Mouse (Mus musculus) hindlimb bud, embryonic 11.5 days (tissue): ENCODE measurements at regions not wholly inside any gene's neighbourhood (a gene's known extent, or its start where the extent isn't known, plus 50 kb on each side); places are given as distances from the start of the nearest gene placed in this dataset.

Experiments
- DNase-seq: peaks from one replicate; pipeline ENCODE4 v3.0.0-alpha.2; 2012; ENCODE audit warnings: low read depth, low spot score; ENCODE audit errors: extremely low spot score

DNA sequence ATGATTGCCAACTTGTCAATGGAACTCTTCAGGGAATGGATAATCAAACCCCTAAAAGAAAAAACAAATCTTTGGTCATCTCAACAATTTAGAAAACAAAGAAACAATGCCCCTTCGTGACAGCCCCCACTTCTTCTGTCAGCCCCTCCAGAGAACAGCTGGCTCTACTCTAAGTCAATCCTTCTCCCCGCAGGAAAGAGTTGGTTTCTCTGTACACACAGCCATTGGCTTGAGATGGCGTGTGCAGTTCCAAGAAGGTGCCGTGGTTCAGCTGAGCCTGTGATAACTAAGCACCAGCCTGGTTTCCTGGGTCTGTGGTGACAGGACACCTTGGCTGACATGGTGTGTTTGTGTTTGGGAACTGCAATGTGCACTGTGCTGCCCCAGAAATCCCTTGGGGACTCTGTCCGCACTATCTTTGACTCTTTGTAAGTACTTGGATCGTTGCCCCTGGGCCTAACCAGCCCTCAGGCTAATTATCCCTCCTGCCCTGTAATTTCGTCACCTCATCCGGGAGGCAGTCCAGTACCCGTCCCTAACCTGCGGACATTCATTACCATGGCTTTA lies 253.8 kb upstream of the Kazn start:
- DNase-seq, result no peak

DNA sequence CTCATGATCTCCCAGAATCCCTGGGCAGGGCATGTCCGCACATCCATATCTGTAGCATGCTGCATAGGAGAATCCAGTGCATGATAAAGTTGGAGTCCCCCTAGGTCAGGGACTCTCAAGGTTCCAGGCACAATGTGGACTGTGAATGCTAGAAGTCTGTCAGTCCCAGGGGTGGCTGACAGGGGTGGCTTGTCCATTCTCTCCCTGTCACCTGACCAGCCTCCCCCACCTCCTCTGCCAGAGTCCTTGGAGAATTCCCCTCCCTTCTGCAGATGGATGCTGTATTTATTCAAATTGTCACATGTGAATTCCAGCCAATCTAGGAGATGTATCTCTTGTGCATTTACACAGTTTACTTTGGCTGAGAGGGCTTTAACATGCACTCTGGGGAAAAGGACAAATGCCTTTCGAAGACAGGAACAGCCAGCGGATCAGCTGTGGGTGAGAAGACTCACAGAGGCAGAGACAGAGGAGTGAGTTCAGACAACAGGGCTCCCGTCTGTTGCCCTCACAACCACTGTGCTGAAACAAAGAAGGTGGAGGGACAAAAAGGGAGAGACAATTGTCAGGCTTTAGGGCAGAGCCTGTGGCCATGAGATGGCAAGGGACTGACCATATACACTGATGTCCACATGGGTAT lies 246.7 kb upstream of the Kazn start:
- DNase-seq, result no peak

DNA sequence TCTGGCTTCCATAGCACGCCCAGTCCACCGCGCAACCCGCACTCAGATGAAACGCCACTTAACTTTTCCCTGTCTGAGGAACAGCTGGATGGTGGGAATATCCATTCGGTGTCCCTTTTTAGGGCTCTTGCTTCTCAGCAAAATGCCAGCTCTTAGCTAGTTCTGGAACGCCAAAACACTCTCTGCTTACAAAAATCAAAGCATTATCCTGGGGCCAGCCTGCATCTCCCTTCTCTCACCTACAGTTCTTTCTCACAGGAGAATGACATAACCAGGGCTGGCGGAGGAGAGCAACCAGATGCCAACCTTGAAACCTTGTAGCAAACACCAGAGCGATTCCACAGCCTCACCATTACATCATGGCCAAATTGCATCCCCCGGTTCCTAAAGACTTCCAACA lies 236.4 kb upstream of the Kazn start:
- no peak for DNase-seq

DNA sequence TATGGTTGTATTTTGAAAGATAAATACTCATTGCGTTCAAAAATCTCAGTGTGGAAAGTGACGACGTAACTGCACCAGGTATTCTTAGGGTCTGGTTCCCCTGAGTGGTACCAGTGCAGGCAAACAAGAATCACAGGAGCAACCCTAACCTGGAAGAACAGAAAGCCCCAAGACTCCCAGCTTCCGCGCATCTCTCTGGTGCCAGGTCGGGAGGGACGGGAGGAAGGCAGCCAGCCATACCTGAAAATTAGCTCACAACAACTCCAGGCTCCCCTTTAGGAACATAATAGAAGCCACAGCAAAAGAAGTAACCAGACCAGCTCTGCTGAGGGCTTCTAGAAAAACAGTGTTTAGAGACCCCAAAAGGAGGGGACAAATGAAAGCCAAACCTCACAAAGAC lies 235.4 kb upstream of the Kazn start:
- no peak for DNase-seq

DNA sequence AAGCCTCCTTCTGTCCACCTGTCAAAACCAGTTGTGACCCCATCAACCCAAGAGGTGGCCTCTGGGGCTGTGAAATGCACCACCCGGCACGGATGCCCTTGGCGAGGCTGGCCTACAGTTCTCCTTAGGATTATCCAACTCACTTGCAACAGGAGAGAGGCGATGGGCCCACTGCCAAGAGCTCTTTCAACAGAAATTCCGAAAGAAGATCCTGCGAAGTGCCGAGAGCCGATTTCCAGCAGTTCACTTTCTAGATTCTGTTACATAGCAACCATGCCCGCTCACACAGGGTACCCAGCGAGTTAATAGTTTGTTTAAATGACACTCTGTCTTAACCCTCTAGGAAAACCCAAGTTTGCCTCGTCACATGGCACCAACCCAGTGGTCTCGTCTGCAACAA lies 234.8 kb upstream of the Kazn start:
- no peak for DNase-seq

DNA sequence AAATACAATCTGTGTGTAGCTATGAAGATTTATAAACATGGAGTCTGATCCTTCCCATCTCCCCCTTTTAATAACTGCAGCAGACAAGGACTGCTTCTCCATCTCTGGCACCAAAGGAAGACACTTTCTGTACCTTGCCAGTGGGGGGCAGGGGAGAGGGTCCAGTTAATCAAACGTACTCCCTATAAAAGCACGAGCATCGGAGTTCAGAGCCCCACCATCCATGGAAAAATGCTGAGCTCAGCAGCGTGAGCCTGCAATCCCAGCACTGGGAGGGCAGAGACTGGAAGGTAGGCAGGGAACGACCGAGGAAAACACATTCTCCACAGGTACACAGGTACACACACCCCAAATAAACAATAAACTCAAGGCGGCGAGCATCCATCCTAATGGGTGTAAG lies 234.1 kb upstream of the Kazn start:
- no peak for DNase-seq

DNA sequence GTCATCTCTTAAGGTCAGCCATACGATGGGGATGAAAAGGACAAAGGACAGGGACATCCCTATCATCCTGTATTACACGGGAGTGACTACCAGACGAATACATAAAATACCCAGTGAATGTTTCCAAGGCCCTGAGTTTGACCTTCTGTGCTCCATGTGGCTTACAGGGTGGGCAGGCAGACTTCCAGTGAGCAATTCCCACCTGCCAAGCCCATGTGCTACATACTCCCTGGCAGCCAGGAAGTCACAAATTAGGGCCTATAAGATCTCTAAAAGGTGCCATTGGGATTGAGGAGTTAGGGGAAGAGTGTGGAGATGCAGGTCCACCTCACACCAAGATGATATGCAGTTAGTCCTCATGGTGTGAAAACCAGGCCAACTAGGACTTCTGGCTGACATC lies 233.1 kb upstream of the Kazn start:
- DNase-seq, result no peak

DNA sequence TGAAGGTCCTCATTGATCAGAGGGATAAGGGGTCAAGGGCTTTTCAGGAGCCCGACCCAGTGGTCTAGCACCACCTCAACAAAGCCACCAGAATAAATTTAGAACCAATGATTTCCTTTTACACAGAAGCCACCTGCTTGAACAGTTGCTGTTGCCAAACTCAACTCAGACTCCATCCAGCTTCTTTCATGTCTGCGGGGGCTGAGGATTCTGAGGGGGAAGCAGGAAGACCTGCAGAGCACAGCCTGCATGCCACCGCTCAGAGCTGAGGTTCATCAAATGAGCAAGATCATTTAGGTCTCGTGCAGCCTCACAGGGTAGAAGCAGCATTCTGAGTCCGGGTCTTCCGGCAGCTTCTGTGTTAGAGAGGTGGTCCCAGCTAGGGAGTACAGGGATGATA lies 231.6 kb upstream of the Kazn start:
- DNase-seq, result no peak

DNA sequence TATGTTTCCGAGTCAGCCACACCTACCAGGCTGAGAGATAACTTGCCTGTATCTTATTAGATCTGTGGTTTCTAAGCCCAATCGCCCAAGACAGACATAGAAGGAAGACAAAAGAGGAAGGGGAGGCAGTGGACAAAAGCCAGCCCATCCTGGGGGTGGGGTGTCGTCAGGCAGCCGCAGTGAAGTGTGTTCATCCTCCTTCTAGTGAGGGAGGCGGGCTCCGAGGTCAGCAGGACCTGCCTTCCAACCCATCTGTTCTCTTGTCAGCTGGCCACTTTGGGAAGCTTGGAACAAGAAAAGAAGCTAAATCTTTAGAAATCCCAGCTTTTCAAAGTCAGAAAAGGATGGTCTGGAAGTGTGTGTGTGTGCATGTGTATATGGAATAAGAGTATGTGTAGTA lies 228.7 kb upstream of the Kazn start:
- DNase-seq, result no peak

DNA sequence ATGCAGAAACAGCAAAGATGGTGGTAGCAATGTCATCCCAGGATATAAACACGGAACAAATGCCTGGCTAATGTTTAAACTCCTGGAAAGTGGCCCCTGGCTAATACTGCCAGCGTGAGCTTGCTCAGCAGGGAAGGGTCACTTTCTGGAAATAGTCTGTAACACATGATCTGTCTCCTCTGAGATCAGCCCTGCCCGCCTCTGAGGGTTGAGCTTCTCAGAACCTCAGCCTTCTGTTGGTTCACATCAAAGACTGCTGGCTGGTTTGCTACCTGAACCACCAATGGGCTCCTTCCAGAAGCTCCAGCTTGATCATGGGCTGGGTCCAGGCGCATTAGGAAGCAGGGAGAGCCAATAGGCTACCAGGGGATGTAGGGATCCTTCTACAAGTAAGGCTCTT lies 226.0 kb upstream of the Kazn start:
- no peak for DNase-seq

DNA sequence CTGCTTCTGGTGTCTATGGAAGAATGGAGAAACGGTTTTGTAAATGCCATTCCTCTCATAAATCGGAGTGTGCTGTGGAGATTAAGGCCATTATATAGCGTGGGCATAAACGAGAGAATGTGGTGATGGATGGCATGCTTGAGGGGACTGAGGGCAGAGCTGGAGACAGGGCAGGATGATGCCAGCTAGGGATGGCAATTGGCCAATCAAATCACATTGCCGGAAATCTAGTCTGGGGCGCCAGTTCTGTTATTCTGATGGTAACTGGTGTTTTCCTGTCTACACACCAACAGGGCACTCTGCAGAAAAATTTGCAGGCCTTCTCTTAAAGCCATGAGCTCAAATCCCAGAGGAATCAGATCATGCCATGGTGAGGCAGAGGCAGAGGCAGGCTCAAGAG lies 224.9 kb upstream of the Kazn start:
- DNase-seq, result no peak

DNA sequence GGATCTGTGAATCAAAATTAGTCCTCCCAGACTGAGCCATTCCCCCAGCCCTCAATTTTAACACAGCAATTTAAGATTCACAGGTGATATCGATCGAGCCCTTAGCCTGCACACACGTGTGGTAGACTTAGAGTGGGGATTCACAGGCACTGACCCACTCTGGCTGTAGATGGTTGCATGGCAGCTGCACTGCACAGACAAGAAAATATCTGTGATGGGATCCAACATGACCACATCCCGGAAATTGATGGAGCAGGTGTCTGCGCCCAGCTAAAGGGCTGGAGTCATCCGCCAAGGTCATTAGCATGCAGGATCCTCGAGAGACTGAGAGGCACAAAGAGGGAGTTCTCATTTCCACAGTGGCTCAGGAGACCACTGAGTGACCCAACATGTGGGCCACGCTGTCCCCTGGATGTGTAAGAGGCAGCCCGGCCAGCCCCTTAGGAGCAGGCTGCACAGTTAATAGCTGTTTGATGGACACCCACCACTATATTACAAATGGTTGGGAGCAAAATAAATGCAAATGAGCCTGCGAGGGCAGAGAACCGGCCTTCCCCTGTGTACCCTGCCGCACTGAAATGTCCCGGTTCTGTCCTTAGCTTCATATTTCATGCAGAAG lies 221.4 kb upstream of the Kazn start:
- DNase-seq, result no peak

DNA sequence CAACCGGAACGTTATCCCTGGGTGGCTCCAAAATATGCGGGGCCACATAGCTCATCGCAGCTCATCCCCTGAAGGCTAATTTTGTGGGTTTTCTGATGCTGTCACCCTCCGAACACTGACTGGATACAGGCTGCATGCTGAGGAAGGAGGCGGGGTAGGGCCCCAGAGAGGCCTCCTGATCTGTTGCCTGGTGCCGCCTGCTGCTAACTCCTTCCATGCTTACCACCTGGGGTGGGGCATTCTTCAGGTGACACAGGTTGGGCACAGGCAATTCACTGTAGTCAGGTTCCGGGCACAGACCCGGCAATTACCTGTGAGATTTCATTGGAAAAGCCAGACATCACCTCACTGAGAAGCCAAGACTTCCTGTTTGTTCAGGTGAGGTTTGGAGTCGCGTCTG lies 213.4 kb upstream of the Kazn start:
- DNase-seq, result no peak

DNA sequence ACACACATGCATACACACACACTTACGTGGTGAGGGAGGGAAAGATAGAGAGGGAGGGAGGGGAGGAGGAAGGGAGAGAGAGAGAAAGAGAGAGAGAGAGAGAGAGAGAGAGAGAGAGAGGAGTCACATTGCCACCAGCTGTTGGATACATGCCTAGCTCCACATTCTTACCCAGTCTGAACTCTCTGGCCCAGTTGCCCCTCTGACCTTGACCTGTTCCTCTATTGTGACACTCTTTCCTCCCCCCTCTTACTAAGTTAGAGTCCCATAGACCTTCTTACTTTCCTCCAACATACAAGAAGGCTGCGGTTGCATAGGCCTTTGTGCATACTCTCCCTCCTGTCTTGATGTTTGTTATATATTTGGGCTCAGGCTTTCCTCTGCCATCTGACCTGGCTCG lies 211.7 kb upstream of the Kazn start:
- no peak for DNase-seq

DNA sequence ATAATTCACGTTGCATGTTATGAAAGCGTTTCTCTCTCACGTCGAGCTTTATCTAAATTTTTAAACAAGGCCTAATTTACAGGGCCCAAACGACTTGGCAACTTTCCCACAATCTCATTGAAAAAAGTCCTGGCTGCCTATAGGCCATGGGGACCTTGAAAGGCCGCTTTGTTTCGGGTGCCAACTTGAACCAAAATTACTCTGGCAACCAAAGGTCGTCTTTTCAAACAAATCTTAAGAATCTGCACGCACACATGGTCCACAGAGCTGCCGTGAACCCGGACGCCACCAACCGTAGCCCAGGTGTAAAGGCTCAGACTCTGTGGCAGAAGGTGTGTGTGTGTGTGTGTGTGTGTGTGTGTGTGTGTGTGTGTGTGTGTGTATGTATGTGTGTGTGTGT lies 210.5 kb upstream of the Kazn start:
- DNase-seq, result no peak

DNA sequence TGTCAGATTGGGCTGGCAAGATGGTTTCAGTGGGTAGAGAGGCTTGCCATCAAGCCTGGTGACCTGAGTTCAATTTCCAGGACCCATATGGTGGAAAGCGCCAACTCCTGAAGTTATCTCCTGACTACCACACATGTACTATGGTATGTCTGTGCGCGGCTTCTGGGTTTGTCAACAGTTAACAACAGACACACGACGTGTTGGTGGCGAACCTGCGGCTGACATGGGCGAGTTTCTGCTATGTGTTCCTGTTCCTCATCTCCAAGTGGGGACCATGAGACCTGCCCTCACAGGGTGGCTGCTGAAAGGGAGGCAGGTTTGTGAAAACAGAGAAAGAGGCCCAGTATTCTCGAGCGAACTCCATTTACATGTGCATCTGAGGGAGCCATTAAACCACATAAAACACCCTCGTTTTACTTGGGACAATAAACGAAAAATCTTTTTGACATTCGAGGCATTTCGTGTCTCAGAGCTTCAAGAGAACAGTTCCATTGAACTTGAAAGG lies 210.0 kb upstream of the Kazn start:
- DNase-seq, result no peak

DNA sequence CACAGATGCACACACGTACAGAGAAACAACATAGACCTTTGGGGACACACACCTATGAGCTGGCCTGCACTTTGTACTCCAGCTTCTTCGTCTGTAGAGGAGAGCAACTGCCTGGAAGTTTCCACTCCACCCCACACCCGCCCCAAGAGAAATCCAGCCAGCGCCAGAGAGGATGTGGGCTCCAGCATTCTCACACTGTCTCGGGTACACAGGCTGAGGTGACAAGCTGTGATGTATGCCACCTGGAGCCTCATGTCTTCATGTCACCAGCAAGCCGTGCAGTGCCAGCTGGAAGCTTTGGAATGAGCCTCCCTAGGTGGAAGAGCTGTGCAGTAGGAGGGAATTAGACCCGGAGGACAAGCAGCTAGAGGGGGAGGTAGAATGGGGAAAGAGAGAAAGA lies 208.3 kb upstream of the Kazn start:
- no peak for DNase-seq

DNA sequence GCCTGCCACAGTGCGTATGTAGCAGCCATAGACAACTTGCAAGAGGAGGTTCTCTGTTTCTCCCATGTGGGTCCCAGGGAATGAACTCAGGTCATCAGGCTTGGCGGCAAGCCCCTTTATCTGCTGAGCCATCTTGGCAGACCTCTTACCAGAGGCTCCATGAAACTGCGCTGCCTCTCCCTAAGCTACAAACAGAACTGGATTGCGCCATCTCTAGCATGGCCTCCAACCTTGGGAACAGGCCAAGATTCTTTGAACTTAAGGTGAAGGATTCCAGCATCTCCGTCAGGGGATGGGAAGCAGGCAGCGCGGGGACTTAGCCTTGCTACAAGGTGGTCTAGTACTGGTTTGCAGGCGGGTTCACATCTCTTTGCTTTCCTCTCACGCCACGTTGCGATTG lies 201.8 kb upstream of the Kazn start:
- no peak for DNase-seq

DNA sequence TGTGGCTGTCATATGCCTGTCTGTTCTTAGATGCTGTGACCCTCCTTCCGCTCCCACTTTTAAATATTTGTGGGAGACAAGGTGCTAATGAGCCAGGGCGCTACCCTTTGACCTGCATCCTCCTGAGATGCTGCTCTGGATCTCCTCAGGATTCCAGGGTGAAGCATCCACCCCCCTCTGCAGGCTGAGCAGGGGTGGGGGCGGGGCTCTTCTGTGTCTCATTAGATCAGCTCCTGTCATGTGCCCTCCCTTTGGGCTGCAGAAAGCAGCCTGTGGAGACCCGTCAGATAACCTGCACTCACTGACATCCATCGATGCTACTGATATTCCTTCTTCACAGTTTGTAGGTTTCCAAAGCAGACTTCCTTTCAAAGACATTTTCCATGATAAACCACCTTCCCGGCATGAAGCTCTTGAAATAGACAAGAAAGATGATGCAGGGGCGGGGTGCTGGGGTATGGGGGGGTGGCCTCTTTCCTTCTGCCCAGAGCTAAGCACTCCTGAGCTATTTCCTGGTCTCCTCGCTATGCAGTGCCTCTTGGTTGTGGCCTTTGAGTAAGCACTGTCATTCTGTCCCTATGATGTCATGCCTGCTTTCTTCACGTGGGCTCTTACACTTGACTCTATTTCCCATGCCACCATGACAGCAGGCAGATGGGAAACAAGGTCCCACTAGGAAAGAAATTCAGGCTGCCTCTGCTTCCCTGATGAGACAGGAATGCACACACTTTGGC lies 200.4 kb upstream of the Kazn start:
- DNase-seq, result no peak

DNA sequence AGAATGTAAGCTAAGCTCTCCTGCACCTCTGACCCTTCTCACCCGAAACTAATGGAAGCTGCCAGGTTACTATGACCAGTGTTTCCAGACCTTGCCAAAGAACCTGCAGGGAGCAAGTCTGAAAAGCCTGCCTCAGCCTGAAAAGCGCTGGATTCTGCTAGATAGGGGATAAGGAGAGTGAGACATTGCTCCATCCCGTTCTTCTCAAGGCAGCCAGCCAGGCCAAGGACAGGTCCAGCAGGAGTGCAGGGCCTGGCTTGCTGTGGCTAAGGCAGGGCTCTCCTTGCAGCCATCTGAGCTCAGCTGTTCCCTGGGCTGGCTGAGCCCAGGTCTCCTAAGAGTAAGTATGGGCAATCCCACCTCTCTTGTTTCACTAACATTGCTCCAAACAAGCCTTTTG lies 185.4 kb upstream of the Kazn start:
- no peak for DNase-seq

DNA sequence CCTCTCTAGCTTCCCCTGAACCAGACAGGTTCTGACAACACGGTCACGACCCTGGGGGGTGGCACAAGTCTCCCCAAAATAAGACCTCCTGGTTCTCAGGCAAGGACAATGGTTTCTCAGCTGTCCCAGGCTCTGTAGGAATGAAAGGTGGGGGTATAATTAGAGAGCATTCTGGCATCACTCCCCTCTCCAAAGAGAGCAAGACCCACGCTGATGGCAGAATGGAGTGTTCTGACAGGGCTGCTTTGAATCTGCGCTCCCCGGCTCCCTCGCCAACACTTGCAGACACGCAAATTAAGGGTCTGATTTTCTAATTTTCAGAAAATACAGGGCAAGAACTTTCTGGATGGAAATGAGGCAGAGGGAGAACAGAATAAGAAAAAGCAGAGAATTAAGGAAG lies 181.2 kb upstream of the Kazn start:
- DNase-seq, result no peak

DNA sequence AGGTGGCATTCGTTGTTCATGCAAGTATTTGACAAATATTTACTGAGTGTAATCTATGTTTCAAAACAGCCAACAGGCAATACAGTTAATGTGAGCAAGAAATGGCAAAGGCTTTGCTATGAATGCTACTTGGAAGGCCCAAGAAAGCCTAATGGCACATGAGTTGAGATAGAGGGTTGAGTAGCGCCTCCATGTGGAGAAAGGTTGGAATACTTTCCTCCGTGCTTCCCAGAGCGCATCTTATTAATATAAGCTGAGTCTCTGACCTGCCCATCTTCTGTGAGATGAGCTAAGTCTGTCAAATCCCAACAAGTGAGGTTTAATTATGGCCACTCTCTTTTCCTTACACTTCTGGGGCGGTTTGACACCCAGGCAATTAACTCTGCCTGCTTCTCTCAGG lies 175.7 kb upstream of the Kazn start:
- no peak for DNase-seq
